Mouse (Mus musculus): ENCODE data around the gene Mrpl4.
A peak's percentile ranks its signal among the peaks of the same experiment; 100 is the strongest.

Gene Mrpl4

GRCm38 (mm10) chr9:21018600-21018999, 16.1 kb downstream of the Mrpl4 start:
- no peak for DNase-seq

GRCm38 (mm10) chr9:21021363-21021762, 18.8 kb downstream of the Mrpl4 start:
- DNase-seq: no peak

GRCm38 (mm10) chr9:21022288-21022687, 19.8 kb downstream of the Mrpl4 start:
- DNase-seq: no peak

- DNase-seq: no peak
Measured at GRCm38 (mm10) chr9:21022726-21023125, 20.2 kb downstream of the Mrpl4 start.

DNA sequence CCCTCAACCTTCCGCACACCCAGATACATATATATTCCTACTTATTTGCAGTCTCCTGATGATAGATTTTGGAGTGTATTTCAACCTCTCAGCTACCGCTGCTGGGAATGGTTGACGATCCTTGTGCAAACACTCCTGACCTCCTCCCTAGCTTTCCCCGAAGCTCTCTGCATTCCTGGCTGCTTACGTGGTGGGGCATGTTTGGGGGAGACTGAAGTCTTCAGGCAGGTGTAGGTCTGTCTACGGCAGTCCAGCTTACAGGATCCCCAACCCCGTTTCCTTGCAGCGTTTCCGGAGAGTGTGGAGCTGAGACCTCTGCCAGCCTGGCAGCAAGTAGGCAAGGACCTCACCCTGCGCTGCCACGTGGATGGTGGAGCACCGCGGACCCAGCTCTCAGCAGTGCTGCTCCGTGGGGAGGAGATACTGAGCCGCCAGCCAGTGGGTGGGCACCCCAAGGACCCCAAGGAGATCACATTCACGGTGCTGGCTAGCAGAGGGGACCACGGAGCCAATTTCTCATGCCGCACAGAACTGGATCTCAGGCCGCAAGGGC, 22.8 kb downstream of the Mrpl4 start:
- DNase-seq: no peak

DNA sequence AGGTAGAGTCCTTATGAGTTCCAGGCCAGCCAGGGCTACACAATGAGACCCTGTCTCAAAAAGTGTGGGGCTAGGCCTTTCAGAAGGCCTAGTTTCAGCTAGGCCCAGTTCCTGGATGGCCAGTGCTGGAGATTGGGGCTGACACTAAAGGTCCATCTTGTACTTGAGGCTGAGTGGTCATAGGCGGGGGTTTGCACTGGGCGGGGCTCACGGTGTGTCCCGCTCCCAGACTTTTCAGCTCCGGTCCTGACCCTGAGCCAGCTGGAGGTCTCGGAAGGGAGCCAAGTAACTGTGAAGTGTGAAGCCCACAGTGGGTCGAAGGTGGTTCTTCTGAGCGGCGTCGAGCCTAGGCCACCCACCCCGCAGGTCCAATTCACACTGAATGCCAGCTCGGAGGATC, 24.3 kb downstream of the Mrpl4 start:
- DNase-seq: no peak

DNA sequence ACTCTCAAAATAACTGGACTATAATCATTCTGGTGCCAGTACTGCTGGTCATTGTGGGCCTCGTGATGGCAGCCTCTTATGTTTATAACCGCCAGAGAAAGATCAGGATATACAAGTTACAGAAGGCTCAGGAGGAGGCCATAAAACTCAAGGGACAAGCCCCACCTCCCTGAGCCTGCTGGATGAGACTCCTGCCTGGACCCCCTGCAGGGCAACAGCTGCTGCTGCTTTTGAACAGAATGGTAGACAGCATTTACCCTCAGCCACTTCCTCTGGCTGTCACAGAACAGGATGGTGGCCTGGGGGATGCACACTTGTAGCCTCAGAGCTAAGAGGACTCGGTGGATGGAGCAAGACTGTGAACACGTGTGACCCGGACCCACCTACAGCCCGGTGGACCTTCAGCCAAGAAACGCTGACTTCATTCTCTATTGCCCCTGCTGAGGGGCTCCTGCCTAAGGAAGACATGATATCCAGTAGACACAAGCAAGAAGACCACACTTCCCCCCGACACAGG, 25.3 kb downstream of the Mrpl4 start:
- DNase-seq: no peak

- no peak for DNase-seq
Measured at GRCm38 (mm10) chr9:21028560-21029110, 26.1 kb downstream of the Mrpl4 start.

GRCm38 (mm10) chr9:21029291-21030054, 26.9 kb downstream of the Mrpl4 start, which contains the start of gene Icam4:
Gene Icam4, plus strand, starts transcription at chr9:21029373.
- DNase-seq: peak; percentile 64 to 83

DNA sequence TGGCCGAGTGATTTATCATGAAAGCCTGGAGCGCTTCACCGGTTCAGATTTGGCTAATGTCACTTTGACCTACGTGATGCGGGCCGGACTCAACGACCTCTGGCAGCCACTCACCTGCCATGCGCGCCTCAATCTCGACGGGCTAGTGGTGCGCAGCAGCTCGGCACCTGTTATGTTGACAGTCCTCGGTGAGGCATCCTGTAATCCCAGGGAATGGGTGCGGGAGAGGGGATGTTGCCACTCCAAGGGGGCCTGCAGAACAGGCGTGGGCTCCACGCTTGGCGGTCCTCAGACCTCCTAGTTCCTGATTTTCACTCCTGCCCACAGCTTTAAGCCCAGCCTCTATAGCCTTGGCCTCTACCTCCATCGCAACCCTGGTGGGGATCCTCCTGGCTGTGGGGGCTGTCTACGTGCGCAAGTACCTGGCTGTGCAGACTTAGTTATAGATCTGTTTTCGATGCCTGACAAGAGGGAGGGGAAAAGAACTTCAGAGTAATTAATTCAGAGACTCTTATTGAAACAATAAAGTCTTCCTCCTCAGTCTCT, 27.6 kb downstream of the Mrpl4 start:
- peak in 1 of 2 experiments; percentile 38 for DNase-seq

GRCm38 (mm10) chr9:21030781-21031250, 28.3 kb downstream of the Mrpl4 start:
- peak; percentile 86 to 87 for DNase-seq

DNA sequence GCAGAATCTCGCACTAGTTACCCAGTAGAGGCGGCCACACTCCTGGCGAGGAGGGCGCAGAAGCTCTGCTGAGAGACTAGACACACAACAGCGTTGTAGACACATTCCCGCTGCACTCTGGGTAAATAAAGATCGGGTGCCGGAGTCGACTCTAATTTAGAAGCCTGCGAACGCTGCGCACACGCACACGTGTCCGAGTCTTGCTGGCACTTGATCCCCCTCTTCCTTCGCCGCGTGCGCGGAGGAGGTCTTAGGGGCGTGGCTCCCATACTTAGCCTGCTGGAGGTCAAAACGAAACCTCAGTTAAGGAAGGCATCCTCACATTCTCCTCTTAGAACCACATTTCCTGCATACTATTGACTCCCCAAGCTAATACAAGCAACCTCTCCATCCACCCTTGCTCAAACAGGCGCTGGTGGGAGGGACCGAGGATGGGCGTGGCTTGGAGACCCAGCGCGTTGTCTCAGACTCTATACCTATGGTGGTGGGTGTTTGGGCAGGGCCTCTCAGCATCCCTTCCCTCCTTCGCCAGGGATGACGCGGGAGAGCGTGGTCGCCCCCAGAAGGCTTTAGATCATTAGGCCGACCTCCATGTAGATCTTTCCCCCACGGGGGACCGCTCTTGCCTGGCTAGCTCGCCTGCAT, 28.8 kb downstream of the Mrpl4 start:
- DNase-seq: peak; percentile 55 to 68

DNA sequence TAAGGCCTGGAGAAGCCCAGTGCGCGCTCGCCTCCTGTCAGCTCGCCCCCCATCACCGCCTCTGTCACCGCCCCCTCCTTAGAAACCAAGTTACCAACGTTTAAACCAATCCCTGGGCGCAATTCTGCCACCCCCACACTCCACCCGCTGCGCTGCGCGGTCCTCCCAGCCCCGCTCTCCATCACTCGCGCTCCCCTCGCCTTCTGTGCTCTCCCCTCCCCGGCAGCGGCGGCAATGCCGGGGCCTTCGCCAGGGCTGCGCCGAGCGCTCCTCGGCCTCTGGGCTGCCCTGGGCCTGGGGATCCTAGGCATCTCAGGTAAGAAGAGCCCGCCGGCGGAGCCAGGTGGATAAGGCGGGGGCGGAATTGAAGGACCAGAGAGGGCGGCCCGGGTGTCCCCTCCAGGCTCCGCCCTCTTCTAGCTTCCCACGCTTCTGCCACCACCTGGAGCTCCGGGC, 29.4 kb downstream of the Mrpl4 start, which contains the start of gene Icam5:
Gene Icam5 (plus strand): TSS at position 178 of the 456 bp plus-strand sequence.
- peak; percentile 34 to 36 for DNase-seq

DNA sequence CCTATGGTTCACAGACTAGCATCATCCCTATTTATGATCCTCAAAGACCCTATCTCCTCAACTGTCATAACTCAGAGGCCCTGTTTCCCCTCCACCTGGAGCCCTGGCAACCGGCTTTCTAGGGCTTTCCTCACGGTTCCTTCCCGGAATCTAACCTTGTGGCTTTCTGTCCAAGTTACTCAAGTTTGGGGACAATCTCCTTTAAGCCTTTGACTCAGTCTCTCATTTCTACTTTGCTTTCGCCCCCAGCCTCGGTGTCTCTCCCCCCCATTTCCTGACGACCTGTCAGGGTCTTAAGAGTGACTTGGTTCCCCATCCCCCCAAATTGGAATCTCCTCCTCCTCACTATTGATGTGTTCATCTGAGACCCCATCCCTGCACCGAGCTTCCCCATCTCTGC, 30.0 kb downstream of the Mrpl4 start:
- no peak for DNase-seq

DNA sequence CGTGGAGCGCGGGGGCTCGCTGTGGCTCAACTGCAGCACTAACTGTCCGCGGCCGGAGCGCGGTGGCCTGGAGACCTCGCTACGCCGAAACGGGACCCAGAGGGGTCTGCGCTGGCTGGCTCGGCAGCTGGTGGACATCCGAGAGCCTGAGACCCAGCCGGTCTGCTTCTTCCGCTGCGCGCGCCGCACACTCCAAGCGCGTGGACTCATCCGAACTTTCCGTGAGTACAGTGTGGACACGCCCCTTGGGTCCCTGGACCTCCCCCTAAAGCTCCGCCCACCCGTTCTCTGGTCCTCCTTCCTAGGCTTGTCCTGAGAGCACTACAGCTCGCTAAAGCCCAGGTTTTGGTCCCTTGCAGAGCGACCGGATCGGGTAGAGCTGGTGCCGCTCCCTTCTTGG, 30.6 kb downstream of the Mrpl4 start:
- DNase-seq: peak; percentile 77 to 89

DNA sequence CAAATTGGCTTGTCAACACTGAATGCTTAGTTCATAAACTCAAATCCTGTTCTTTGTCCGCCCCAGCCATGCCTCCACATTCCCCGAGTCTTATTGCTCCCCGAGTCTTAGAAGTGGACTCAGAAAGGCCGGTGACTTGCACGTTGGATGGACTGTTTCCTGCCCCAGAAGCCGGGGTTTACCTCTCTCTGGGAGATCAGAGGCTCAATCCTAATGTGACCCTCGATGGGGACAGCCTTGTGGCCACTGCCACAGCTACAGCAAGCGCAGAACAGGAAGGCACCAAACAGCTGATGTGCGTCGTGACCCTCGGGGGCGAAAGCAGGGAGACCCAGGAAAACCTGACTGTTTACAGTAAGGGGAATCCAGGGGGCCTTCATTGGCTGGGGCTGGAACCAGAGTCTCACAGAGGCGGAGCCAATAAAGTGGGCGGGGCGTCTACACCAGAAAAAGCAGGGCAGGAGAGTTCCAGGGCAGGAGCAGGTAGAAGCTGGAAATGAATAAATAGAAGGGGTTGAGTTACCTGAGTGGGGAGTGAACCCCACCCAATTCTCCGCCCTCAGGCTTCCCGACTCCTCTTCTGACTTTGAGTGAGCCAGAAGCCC, 32.0 kb downstream of the Mrpl4 start:
- DNase-seq: no peak

DNA sequence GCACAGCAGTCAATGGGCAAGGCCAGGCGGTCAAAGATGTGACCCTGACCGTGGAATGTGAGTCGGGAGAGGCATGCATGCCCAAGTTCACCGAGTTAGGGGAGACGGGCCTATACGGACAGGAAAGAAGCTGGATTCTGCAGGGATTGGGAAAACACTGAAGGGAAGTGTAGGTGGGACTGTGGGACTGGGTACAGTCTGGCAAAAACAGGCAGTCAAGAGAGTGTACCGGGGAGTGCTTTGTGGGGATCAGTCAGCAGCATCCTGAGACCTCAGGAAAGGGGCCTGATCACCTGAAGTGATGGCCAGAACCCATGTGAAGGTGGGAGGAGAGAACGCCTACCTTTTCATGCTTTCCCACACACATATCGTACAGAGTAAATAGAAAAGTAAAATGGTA, 33.0 kb downstream of the Mrpl4 start:
- DNase-seq: no peak

GRCm38 (mm10) chr9:21036161-21036560, 33.6 kb downstream of the Mrpl4 start:
- DNase-seq: no peak

- DNase-seq: no peak
Measured at GRCm38 (mm10) chr9:21036666-21037065, 34.1 kb downstream of the Mrpl4 start.

DNA sequence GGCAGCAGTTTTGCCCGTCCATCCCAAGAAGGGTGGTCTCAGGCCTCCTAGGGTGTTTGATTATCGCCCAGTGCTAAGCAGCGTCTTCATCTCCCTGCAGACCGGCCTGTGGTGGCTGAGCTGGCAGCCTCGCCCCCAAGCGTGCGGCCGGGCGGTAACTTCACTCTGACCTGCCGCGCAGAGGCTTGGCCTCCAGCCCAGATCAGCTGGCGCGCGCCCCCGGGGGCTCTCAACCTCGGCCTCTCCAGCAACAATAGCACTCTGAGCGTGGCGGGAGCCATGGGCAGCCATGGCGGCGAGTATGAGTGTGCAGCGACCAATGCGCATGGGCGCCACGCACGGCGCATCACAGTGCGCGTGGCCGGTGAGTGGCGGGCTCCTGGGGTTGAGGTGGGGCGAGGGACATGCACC, 34.9 kb downstream of the Mrpl4 start:
- no peak for DNase-seq

- no peak for DNase-seq
Measured at GRCm38 (mm10) chr9:21039779-21040178, 37.2 kb downstream of the Mrpl4 start.

DNA sequence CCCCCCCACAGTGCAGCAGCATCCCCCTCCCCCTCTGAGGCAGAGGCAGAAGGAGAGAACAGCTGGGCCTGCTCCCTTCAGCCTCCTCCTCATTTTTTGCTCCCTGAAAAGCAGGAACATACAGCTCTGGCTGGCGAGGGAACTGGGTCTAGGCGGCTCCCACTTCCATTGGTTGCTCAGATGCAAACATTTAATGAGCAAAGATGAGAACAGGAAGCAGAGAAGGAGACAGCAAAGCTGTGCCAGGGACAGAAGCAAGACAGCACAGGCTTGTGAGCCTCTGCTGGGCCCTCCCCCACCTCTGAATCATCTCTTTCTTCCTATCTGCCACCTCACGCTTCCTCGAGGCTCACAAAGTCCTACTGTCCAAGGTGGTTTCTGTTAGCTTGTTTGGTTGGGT, 38.8 kb downstream of the Mrpl4 start:
- DNase-seq: no peak

All from spleen, adult 18-20 months (tissue).